Mouse (Mus musculus) hindbrain, embryonic 12.5 days (tissue): ENCODE results near the gene Mapk10. TPM values are rescaled to one million over a fixed set of nuclear protein-coding genes. Genes with fewer than 3 reads are reported as not detected.

Source experiments
- ATAC-seq: fragments of 200-750 bp; cut with Nextera tagmentation; 2 replicates; pipeline ENCODE4 v1.8.0; 2017; ENCODE audit warnings: moderate TSS enrichment; ENCODE audit not compliant: low FRiP score
- H3K27ac ChIP-seq: fragments of 300-500 bp; sonication (generic); 2 replicates; pipeline ENCODE4 v1.5.1; 2016; ENCODE audit warnings: mild to moderate bottlenecking
- H3K27me3 ChIP-seq: fragments of 300-500 bp; sonication (generic); 2 replicates; pipeline ENCODE4 v1.6.1; 2016; ENCODE audit warnings: mild to moderate bottlenecking
- H3K36me3 ChIP-seq: fragments of 300-500 bp; sonication (generic); 2 replicates; pipeline ENCODE4 v1.6.1; 2016; ENCODE audit warnings: mild to moderate bottlenecking
- H3K4me1 ChIP-seq: fragments of 300-500 bp; sonication (generic); 2 replicates; pipeline ENCODE4 v1.6.1; 2016
- H3K4me2 ChIP-seq: fragments of 300-500 bp; sonication (generic); replicated peaks from 2 replicates; pipeline ENCODE4 v1.6.1; 2016; ENCODE audit warnings: mild to moderate bottlenecking
- H3K4me3 ChIP-seq: fragments of 300-500 bp; sonication (generic); 2 replicates; pipeline ENCODE4 v1.5.1; 2016; ENCODE audit warnings: mild to moderate bottlenecking
- H3K9ac ChIP-seq: fragments of 300-500 bp; sonication (generic); 2 replicates; pipeline ENCODE4 v1.6.1; 2016; ENCODE audit warnings: mild to moderate bottlenecking, moderate library complexity
- H3K9me3 ChIP-seq: fragments of 300-500 bp; sonication (generic); replicated peaks from 2 replicates; pipeline ENCODE4 v1.6.1; 2016; ENCODE audit warnings: mild to moderate bottlenecking
- WGBS: fragments of 180-500 bp; shearing (Covaris S2); methylation state at CpG from one replicate; pipeline ENCODE4 v1.1.7; 2016; 5-methylcytosine and 5-hydroxymethylcytosine counted together
- polyA plus RNA-seq: library from polyadenylated mRNA; unstranded; fragments of >200 nt; fragmentation: Nextera tagmentation; extraction: Ambion mirVana; gene quantifications from 2 replicates; pipeline ENCODE4 v1.2.1, GENCODE M21; 2016

Gene Mapk10
- polyA plus RNA-seq, 1 experiment from 2014 or later = 77.6 TPM

DNA sequence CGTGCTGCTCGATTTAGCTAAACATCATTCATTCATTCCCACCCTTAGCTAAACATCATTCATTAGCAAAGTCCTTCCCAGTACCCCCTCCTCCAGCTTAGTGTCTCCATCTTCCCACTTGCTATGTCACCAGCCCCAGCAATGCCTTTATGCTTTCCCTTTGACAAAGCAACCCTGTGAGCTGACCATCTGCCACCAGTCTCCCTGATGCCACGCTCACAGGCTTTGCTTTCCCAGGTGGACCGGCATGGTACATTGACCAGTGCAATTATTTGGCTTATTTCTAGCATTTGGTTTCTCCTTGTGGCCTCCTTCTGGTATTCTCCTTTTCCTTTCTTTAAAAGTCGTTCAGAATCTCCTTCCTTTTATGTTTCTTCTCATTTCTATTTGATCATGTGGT lies 284.3 kb downstream of the Mapk10 start:
- H3K27me3 ChIP-seq = no peaks in the 10 kb centered on the region
- H3K9ac ChIP-seq = no peak overlapping the region
- H3K27ac ChIP-seq = no peak overlapping the region
- H3K4me1 ChIP-seq = no peaks in the 10 kb centered on the region
- ATAC-seq = no peak
- no peak overlapping the region for H3K4me3 ChIP-seq
- H3K36me3 ChIP-seq = peaks cover 19% of the 10 kb centered on the region
- 77% methylated on average over 5 of the region's 5 CpGs for WGBS
- H3K4me2 ChIP-seq = no peak overlapping the region
- no peaks in the 10 kb centered on the region for H3K9me3 ChIP-seq

DNA sequence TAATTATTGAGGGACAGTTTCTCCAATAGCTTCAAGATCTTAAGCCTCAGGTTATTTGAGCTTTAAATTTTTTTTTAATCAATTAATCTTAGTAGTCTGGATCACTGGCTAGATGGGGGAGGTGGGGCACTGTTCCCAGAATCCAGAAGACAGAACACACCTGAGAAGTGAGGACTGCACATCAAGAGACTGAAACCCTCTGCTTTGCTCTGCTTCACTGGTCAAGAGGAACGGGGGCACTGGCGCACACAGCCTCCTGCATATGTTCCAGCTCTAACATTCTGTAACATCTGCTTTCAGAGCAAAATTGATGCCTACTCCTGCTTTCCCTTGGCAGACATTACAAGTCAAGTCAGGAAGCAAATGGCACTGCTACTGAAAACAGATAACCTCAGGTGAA lies 290.9 kb downstream of the Mapk10 start:
- Histone ChIP-seq H3K4me1 (no peaks in the 10 kb centered on the region), H3K4me3 (no peak overlapping the region), H3K36me3 (peaks cover 26% of the 10 kb centered on the region), H3K27ac (no peak overlapping the region), H3K4me2 (no peak overlapping the region), H3K9me3 (no peaks in the 10 kb centered on the region), H3K9ac (no peak overlapping the region), H3K27me3 (no peaks in the 10 kb centered on the region)
- no peak for ATAC-seq
- 74% methylated on average over 2 of the region's 2 CpGs for WGBS

DNA sequence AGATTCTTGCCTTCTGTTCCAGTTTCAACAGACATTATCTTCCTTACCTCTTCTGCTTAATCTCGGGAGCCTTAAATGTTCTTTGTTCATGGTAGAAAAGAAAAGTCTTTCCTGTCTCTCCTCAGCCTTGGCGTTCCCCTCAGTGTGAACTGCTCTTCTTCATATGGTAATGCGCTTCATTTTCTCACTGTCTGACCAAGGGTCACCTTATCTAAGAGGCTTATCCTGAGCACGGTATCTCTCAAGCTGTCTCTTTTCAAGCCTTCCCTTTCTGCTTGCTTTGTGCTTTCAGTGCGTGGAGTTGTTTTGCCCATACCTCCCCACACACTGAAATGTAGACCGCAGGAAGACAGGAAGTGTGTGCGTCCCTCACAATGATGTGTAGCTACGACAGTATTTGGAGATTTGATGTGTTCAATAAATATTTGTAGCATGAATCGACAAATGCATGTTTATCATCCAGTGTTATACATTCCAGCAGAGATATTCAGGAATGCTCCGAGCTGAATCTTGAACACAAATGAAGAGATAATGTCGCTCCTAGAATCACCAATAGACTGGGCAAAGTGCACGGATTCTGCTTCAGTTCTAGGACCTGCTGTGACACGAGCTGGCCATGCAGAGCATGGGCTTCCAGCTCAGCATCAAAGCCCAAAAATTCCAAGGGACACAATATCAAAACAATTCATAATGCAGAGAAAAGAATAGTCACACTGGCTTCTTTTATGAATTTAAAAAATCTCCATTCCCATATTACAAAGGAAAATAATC lies 305.5 kb downstream of the Mapk10 start:
- H3K4me1 ChIP-seq = no peaks in the 10 kb centered on the region
- WGBS = 57% methylated on average over 13 of the region's 13 CpGs
- H3K27ac ChIP-seq = no peak overlapping the region
- no peak for ATAC-seq
- H3K9me3 ChIP-seq = no peaks in the 10 kb centered on the region
- no peak overlapping the region for H3K4me2 ChIP-seq
- no peak overlapping the region for H3K4me3 ChIP-seq
- no peaks in the 10 kb centered on the region for H3K36me3 ChIP-seq
- H3K9ac ChIP-seq = no peak overlapping the region
- no peaks in the 10 kb centered on the region for H3K27me3 ChIP-seq

GRCm38 (mm10) chr5:102904066-102904465 lies 307.1 kb downstream of the Mapk10 start:
- H3K4me2 ChIP-seq = no peak overlapping the region
- WGBS = 85% methylated on average over 12 of the region's 12 CpGs

GRCm38 (mm10) chr5:102903487-102903886 lies 307.6 kb downstream of the Mapk10 start:
- no peaks in the 10 kb centered on the region for H3K27me3 ChIP-seq
- no peak overlapping the region for H3K27ac ChIP-seq
- WGBS = 91% methylated on average over 9 of the region's 9 CpGs
- H3K9ac ChIP-seq = no peak overlapping the region
- H3K9me3 ChIP-seq = no peaks in the 10 kb centered on the region
- H3K4me2 ChIP-seq = no peak overlapping the region
- no peak for ATAC-seq
- H3K4me3 ChIP-seq = no peak overlapping the region
- H3K36me3 ChIP-seq = no peaks in the 10 kb centered on the region
- no peaks in the 10 kb centered on the region for H3K4me1 ChIP-seq

More at GRCm38 (mm10) chr5:102904066-102904465, 307.1 kb downstream of the Mapk10 start:
- Histone ChIP-seq H3K4me3 (no peak overlapping the region), H3K27me3 (no peaks in the 10 kb centered on the region), H3K9me3 (no peaks in the 10 kb centered on the region), H3K9ac (no peak overlapping the region), H3K4me1 (no peaks in the 10 kb centered on the region), H3K36me3 (no peaks in the 10 kb centered on the region), H3K27ac (no peak overlapping the region)
- no peak for ATAC-seq

GRCm38 (mm10) chr5:102901176-102901575 lies 310.0 kb downstream of the Mapk10 start:
- 79% methylated on average over 5 of the region's 5 CpGs for WGBS

GRCm38 (mm10) chr5:102899680-102900215 lies 311.4 kb downstream of the Mapk10 start:
- no peak overlapping the region for H3K4me2 ChIP-seq
- WGBS = 64% methylated on average over 6 of the region's 6 CpGs
- no peak overlapping the region for H3K9ac ChIP-seq
- H3K9me3 ChIP-seq = no peaks in the 10 kb centered on the region
- H3K4me3 ChIP-seq = no peak overlapping the region
- no peak for ATAC-seq
- H3K4me1 ChIP-seq = no peaks in the 10 kb centered on the region
- H3K27me3 ChIP-seq = no peaks in the 10 kb centered on the region
- H3K36me3 ChIP-seq = no peaks in the 10 kb centered on the region
- H3K27ac ChIP-seq = no peak overlapping the region

More at GRCm38 (mm10) chr5:102901176-102901575, 310.0 kb downstream of the Mapk10 start:
- no peak overlapping the region for H3K4me3 ChIP-seq
- no peak overlapping the region for H3K4me2 ChIP-seq
- no peaks in the 10 kb centered on the region for H3K9me3 ChIP-seq
- no peak overlapping the region for H3K27ac ChIP-seq
- no peak for ATAC-seq
- no peak overlapping the region for H3K9ac ChIP-seq
- H3K27me3 ChIP-seq = no peaks in the 10 kb centered on the region
- H3K36me3 ChIP-seq = no peaks in the 10 kb centered on the region
- H3K4me1 ChIP-seq = no peaks in the 10 kb centered on the region

DNA sequence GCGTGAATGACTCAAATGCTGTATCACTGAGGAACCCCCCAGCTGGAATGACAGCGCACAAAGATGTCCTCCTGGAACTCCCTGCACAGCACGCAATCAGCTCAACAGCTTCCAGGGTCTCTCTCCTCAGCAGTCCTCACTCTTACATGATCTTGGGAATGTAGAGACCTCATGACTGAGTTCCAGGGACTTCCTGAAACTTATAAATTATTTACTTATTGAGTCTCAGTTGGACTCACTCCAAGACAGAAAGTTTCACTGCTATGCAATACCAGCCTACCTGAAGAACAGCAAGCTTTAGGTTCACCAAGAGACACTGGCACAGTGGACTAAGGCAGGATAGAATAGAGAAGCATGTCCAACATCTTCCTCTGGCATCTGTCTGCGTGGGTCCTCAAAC lies 312.8 kb downstream of the Mapk10 start:
- no peak overlapping the region for H3K4me3 ChIP-seq
- H3K9ac ChIP-seq = no peak overlapping the region
- H3K9me3 ChIP-seq = no peaks in the 10 kb centered on the region
- H3K4me1 ChIP-seq = no peaks in the 10 kb centered on the region
- H3K4me2 ChIP-seq = no peak overlapping the region
- H3K27me3 ChIP-seq = no peaks in the 10 kb centered on the region
- no peaks in the 10 kb centered on the region for H3K36me3 ChIP-seq
- no peak for ATAC-seq
- H3K27ac ChIP-seq = no peak overlapping the region
- 93% methylated on average over 4 of the region's 4 CpGs for WGBS

GRCm38 (mm10) chr5:102892226-102892625 lies 318.9 kb downstream of the Mapk10 start:
- Histone ChIP-seq H3K27me3 (no peaks in the 10 kb centered on the region), H3K36me3 (0 out of 2 replicates have a peak, but pooled peaks cover 7% of the 10 kb centered on the region), H3K9ac (no peak overlapping the region), H3K4me2 (no peak overlapping the region), H3K4me1 (no peaks in the 10 kb centered on the region), H3K27ac (no peak overlapping the region), H3K9me3 (no peaks in the 10 kb centered on the region), H3K4me3 (no peak overlapping the region)
- no peak for ATAC-seq
- 91% methylated on average over 11 of the region's 11 CpGs for WGBS

GRCm38 (mm10) chr5:102889163-102889488 lies 322.0 kb downstream of the Mapk10 start:
- Histone ChIP-seq H3K4me1 (no peaks in the 10 kb centered on the region), H3K36me3 (0 out of 2 replicates have a peak, but pooled peaks cover 7% of the 10 kb centered on the region), H3K9me3 (no peaks in the 10 kb centered on the region), H3K27me3 (no peaks in the 10 kb centered on the region), H3K27ac (no peak overlapping the region), H3K4me3 (no peak overlapping the region), H3K4me2 (no peak overlapping the region), H3K9ac (no peak overlapping the region)
- no peak for ATAC-seq
- WGBS = 90% methylated on average over 2 of the region's 2 CpGs

DNA sequence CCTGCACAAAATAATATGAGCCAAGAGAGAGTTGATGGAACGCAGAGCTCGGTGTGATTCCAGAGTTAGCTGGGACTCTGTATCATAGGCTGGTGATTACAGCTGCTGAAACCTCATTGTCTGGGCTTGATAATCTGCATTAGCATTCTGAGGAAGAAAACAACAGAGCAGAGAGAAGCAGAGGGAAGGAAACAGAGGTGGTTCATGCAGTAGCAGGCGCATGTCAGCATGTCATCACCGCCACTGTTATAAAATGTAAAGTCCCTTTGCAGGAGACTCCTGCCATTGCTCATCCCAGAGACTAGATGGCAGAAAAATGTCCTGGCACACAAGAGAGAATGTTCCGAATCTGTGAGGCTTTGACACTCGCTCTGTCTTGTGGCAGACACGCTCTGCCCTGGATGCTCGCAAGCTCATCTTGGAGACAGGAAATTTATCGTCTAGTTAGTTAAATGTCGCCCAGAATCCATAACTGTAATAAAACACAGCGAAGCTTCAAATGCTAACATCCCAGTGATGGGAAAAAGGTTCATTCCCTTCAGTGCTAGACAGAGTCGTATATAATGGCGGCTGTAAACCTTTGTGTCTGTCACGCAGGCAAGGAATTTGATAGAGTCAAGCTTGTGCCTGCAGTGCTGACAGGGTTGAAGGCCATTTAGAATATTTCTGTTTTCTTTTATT lies 322.5 kb downstream of the Mapk10 start:
- ATAC-seq = no peak
- Histone ChIP-seq H3K27me3 (no peaks in the 10 kb centered on the region), H3K4me3 (no peak overlapping the region), H3K27ac (0 out of 2 replicates have a peak overlapping the region, but pooled peaks have one; percentile 8), H3K4me1 (no peaks in the 10 kb centered on the region), H3K9me3 (no peaks in the 10 kb centered on the region), H3K9ac (no peak overlapping the region), H3K36me3 (0 out of 2 replicates have a peak, but pooled peaks cover 7% of the 10 kb centered on the region), H3K4me2 (no peak overlapping the region)
- 81% methylated on average over 14 of the region's 14 CpGs for WGBS

- Histone ChIP-seq H3K4me1 (no peaks in the 10 kb centered on the region), H3K9me3 (no peaks in the 10 kb centered on the region), H3K36me3 (no peaks in the 10 kb centered on the region), H3K27me3 (no peaks in the 10 kb centered on the region), H3K27ac (no peak overlapping the region), H3K4me3 (no peak overlapping the region), H3K4me2 (no peak overlapping the region), H3K9ac (no peak overlapping the region)
- 75% methylated on average over 16 of the region's 16 CpGs for WGBS
- no peak for ATAC-seq
Observed at GRCm38 (mm10) chr5:102875628-102876027, 335.5 kb downstream of the Mapk10 start.
